Comparison of ENCODE assay signal across 23 mouse cellular contexts in genomic region chr10:66933689-66934088, GRCm38 (mm10).
"Had no signal": no experiment of that assay in that cellular context is flagged by ENCODE, and none has a peak within 500 bp of the region (broad histone marks: within the 10 kb centered on the region; RNA-seq: fewer than 3 reads in every experiment).

No protein-coding gene starts in this region.

- H3K4me2 ChIP-seq: limb, embryonic 13.5 days; liver, embryonic 12.5 days; liver, embryonic 15.5 days; lung, embryonic 15.5 days; midbrain, embryonic 11.5 days had no signal

- H3K4me3 ChIP-seq: layer of hippocampus, adult 2 months; limb, embryonic 10.5 days; limb, embryonic 13.5 days; liver, embryonic 12.5 days; liver, embryonic 15.5 days; lung, embryonic 15.5 days; myocyte had no signal

- ATAC-seq: intestine, postnatal 0 days; liver, embryonic 12.5 days; midbrain, embryonic 16.5 days had no signal

- DNase-seq: kidney, adult 2 months; kidney, postnatal 25 days; layer of hippocampus, adult 9-11 months; liver; lung, adult 18-20 months; lung, postnatal 10 days; lung, postnatal 36 days; right cerebral cortex, postnatal 14 days; right cerebral cortex, postnatal 4 days; thymus, adult 2 months; thymus, postnatal 14 days; thymus, postnatal 4 days had no signal

- H3K27ac ChIP-seq: kidney, postnatal 0 days; layer of hippocampus, adult 2 months; limb, embryonic 10.5 days; limb, embryonic 13.5 days; liver, embryonic 12.5 days; liver, embryonic 15.5 days; lung, embryonic 15.5 days had no signal

- H3K27me3 ChIP-seq: limb, embryonic 13.5 days; liver, embryonic 12.5 days; liver, embryonic 15.5 days; lung, embryonic 15.5 days had no signal

- H3K9ac ChIP-seq: limb, embryonic 13.5 days; liver, embryonic 12.5 days; liver, embryonic 15.5 days; lung, embryonic 15.5 days had no signal

- H3K36me3 ChIP-seq: limb, embryonic 10.5 days; limb, embryonic 13.5 days; liver, embryonic 12.5 days; liver, embryonic 15.5 days; lung, embryonic 15.5 days had no signal

- H3K9me3 ChIP-seq: limb, embryonic 10.5 days; limb, embryonic 13.5 days; liver, embryonic 12.5 days; liver, embryonic 15.5 days; lung, embryonic 15.5 days had no signal

- H3K4me1 ChIP-seq: liver, embryonic 12.5 days; liver, embryonic 15.5 days had no signal
